Mouse (Mus musculus) A20 (cell line): ENCODE measurements around the gene Lamtor2.
A peak's percentile ranks its signal among the peaks of the same experiment; 100 is the strongest.

ENCODE experiments used
- DNase-seq: peaks from one replicate; pipeline ENCODE4 v3.0.0-alpha.2; 2011; ENCODE audit warnings: low read depth, low spot score

Gene Lamtor2

DNA sequence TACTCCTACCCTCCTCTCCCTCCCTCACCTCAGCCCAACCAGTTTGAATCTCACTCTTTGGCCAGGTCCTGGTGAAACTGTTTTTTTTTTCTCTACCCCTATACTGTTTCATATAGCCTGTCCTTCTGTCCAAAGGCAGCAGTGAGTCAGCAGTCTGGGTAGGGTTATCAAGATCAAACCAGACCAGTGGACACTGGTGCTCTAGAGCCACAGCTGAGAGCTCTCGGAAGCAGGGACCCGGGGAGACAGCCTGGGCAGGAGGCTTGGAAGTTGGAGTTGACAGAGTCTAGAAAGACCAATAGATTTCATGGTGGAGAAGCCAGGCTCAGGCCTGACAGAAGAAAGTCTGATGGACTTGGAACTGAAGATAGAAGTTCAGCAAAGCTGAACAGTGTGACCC, 15.7 kb upstream of the Lamtor2 start:
- DNase-seq, result no peak

DNA sequence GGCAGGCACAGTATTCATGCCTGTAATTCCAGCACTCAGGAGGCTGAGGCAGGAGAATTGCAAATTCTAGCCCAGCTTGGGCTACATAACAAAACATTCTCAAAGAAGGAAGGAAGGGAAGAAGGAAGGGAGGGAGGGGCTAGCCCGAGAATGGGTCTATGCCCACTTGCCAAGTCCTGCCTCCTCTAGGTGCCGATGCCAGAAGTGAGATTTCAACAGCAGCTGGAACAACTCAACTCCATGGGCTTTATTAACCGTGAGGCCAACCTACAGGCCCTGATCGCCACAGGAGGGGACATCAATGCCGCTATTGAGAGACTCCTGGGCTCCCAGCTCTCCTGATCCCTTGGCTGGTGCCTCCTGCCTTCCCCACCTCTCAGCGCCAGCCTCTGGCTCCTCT, 15.0 kb upstream of the Lamtor2 start:
- no peak for DNase-seq

DNA sequence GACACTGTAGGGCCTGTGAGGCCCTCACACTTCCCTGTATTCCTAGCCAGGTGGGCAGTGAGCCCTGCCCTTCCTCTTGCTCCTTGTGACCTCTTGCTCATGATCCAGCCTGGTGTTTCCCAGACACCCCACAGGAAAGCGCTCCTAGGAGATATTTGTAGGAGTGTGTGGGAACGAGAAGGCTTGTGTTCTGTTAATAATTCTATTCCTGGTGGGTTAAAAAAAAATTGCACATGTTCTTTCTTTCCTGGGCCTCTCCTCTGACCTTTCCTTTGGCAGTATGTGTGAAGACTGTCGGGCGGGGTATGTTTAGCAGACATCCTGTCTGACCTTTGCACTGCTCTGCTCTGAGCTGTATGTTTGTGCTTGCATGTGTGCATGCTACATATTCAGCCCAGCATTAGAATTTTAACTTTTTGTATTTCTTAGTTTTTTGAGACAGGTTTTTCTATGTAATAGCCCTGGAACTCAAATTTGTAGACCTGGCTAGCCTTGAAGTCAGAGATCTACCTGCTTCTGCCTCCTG, 13.7 kb upstream of the Lamtor2 start:
- no peak for DNase-seq

DNA sequence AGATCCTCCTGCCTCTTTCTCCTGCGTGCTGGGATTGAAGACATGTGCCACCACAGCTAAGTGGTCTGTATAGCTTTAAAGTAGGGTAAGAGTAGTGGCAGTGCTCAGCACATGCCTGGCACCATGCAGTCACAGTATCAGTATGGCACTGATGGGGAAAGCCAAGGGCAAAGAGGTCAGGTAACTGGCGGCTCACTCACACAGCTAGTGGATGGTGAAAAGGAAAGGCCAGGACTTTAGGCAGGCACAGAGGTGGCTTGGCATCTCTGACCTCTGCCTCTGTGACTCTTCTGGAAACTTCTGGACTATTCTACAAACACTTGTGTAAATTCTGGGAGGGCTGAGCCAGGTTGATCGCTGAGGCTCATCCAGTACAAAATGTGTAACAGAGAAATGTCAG, 13.2 kb upstream of the Lamtor2 start:
- DNase-seq, result no peak

DNA sequence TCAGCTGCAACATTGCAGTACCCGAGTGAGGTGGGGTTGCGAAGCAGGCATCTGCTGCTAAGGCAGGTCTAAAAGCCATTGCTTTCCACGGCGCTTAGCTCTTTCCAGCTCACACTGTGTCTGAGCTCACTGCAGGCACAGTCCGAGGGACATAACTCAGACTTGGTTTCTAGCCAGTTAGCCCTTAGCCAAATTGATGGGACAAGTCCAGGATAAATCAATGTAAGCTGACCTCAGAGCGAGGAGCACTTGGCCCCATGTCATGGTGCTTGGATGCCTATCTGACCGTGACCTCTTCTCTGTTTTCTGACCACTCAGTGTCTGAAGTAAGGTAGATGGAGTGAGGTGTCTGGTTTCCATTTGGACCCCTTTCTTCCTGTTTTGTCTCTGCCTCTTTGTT, 11.1 kb upstream of the Lamtor2 start:
- DNase-seq, result no peak

DNA sequence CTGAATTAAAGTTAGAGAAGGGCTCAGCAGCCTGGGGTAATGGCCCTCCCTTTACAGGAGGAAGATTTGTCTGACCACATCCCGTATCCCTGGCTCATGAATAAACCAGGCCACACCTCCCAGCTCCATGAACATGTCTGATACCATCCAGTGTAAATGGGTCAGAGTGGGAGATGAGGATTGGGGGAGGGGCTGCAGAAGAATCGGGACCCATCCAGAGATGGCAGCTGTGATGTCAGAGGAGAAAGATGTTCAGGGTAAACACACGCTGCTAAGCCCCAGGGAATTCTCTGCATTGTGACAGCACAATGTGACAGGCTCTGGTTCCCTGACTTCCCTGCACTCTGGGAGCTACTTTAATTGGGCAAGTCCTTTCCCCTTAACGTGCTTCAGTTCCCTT, 10.6 kb upstream of the Lamtor2 start:
- no peak for DNase-seq

DNA sequence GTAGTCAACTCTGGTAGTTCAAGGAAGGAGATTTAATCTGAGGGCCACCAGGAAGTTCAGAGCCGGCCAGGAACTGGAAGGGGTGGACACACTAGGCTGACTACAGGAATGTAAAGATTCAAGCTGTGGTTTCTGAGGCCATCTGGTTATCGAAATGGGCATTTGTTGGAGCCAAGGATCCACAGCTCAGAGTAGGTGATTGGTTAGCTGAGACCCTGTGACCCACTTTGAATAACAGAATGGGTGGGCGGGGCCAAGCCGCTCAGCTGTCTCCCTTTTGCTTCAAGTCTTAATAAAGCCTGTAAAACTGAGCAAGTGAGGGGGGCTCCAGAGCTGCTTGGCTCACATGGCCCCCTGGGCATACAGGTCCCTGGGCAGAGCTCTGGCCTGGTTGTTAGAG, 9.1 kb upstream of the Lamtor2 start:
- DNase-seq, result no peak

DNA sequence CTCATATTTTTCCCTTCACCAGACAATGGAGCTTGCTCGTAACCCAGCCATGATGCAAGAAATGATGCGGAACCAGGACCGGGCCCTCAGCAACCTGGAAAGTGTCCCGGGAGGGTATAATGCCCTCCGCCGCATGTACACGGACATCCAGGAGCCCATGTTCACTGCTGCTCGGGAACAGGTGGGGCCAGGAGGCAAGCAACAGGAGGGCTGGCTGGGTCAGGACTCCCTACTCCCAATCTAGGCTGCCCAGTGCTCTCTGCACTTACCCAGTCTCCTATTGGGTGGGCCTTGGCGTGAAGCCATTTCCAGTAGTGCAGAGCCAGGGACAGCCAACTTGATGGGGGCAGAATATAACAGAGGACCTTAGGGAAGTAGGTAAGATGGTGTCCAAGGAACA, 6.7 kb upstream of the Lamtor2 start:
- no peak for DNase-seq

DNA sequence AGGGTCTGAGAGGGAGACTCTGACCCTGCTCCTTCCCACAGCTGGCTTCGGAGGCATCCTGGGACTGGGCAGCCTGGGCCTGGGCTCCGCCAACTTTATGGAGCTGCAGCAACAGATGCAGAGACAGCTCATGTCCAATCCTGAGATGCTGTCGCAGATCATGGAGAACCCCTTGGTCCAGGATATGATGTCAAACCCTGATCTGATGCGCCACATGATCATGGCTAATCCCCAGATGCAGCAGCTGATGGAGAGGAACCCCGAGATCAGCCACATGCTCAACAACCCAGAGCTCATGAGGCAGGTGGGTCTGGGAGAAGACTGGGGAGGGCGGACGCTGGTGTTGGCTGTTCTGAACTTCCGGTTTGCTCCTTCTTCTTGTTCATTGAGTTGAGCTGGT, 3.7 kb upstream of the Lamtor2 start:
- no peak for DNase-seq

DNA sequence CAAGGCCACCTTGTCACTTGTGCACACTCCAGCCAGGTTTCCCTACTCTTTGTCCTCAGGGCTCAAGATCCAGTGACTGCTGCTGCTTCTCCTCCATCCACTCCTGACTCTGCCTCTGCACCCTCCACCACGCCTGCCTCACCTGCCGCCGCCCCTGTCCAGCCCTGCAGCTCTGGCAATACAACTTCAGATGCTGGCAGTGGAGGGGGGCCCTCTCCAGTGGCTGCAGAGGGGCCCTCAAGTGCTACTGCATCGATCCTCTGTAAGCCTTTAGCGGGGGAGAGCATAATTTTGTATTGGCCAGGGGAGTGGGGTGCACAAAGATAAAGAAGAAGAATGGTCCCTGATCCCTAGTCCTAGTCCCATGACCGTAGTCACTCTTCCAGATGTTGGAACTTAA, 2.9 kb upstream of the Lamtor2 start:
- DNase-seq, result no peak

DNA sequence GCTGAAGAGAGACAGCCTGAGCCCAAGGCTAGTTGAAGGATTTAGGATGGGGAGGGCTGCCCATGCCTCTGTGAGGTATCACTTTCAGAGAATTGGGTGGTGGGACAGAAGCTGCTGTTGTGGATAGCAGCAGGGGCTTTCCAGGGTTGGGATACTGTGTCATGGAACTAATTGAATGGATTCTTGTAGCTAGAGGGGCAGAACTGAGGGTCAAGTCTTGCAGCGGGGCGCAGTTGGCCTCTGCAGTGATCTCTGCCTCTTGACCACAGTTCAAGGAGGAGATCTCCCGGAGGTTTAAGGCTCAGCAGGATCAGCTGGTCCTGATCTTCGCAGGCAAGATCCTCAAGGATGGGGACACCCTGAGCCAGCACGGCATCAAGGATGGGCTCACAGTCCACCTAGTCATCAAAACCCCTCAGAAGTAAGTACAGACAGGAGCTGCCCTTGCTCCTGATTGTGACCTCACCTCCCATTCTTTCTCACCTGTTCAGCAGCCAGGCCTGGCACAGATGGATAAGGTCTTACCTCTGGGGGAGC, 2.3 kb upstream of the Lamtor2 start:
- DNase-seq, result no peak

DNA sequence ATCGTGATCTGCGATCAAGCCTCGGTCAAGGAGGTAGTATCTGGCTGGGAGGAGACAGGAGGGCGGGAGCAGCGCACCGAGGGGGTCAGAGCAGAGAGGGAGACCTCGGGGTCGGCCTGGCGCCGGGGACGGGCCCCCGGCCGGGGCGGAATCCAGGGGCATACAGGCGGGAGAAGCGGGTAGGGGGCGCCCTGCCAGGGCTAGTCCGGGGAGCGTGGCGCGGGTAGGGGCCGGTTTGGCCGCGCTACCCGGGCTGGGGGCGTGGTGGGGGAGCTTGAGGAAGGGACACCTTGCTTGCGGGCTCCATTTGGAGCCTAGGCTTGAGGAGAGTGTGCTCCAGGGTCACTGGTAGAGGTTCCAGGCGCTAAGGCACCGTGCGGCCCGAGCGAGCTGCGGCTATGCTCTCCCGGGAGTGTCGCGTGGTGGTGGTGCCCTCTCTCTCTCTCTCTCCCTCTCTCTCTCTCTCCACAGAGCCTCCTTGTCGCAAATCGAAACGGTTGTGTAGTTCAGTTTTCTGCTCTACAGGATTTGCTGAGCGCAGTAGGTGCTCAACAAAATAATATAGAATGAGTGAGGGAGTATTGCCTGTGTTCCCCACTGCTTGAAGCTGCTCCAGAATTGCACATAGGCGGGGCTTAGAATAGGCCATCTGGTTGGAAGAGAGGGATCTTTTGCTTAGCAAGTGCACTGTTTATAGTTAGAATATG, 1.2 kb upstream of the Lamtor2 start:
- DNase-seq, result peak; percentile 78

DNA sequence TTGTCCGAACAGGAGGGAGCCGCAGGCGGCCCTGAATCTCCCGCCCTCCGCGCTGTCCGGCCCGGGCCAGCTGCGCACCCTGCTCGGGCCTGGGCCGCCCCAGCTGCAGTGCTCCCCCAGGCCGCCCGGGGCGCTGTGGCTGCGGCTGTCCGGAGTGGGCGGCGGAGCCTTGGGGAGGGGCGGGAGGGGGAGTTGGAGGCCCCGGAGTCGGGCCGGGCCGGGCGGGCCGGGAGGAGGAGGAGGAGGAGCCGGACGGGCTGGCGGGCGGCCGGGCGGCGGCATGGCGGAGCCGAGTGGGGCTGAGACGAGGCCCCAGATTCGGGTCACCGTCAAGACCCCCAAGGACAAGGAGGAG, 628 bp upstream of the Lamtor2 start, which contains the start of gene Ubqln4:
Gene Ubqln4 (plus strand): TSS at position 234 of the 355 bp plus-strand sequence.
- peak; percentile 95 for DNase-seq

DNA sequence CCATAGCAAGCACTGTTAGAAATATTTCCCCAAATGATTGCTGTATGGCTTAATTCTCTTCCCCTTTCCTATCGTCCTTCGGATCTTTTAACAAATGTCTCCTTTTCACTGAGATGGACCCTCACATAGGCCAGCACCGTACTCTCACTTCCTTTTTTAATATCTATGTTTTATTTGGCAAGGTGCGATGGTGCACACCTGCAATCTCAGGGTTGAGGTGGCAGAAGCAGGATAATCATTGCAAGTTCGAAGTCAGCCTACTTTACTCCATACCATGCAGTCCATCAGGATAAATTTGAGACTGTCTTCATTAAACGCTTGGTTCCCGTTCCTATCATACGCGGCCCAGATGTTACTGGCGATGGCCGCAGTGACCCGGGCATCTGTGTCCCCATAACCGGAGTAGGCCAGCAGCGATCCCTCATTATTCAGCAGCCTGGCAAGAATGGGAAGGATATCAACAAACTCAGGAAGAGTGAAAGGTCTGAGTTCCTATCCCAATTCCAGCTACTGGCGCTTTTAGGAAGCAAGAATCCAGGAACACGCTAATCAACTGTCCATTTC, 710 bp downstream of the Lamtor2 start:
- peak; percentile 84 for DNase-seq

DNA sequence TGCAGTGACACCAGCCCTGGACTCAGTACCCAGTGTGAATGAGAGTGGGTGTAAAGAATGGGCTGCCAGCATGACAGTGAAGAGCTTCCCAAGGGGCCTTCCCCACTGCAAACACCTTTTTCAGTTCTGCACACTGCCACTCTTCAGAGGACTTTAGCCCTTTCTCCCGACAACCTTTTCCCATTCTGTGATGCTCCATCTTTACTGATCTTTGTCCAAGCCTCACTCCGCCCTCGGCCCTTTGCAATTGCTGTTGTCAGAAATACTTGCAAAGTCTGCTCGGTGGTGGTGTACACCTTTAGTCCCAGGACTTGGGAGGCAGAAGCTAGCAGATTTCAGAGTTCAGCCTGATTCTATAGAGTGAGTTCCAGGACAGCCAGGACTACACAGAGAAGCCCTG, 1.3 kb downstream of the Lamtor2 start:
- no peak for DNase-seq

DNA sequence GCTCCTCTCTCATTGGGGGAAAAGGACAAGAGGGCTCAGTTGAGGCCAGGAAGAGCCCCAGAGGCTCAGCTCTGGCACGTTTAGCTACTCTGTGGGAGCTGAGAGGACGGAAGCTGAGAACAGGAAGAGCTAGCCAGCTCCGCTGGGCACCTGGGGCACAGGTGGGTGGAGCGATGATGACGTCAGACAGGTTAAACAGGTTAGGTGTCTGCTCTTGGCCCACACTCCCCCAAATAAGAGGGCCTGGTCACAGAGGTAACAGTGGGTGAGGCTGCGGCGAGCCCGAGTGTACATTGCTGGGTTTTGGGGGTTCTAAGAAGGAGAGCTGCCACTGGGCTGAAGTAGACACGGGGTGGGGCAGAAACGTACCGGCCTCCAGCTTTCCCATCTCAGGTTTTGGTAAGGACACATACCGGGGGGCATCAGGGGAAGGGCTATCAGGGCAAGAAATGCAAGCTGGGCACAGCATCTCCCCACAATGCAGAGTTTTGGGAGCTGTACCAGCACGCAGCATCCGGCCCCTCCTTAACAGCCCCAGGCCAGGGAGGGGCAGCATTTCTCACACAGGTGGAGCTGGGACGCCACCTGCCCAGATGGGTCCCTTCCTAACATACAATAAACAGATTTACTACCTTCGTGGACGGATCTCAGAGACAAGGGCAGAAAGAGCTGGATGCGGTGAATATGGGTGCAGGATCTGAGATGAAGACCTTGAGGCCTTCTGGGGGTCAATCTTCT, 4.5 kb downstream of the Lamtor2 start, which contains the start of gene Rab25:
Gene Rab25 (minus strand): TSS at position 121 of the 738 bp plus-strand sequence.
- no peak for DNase-seq

DNA sequence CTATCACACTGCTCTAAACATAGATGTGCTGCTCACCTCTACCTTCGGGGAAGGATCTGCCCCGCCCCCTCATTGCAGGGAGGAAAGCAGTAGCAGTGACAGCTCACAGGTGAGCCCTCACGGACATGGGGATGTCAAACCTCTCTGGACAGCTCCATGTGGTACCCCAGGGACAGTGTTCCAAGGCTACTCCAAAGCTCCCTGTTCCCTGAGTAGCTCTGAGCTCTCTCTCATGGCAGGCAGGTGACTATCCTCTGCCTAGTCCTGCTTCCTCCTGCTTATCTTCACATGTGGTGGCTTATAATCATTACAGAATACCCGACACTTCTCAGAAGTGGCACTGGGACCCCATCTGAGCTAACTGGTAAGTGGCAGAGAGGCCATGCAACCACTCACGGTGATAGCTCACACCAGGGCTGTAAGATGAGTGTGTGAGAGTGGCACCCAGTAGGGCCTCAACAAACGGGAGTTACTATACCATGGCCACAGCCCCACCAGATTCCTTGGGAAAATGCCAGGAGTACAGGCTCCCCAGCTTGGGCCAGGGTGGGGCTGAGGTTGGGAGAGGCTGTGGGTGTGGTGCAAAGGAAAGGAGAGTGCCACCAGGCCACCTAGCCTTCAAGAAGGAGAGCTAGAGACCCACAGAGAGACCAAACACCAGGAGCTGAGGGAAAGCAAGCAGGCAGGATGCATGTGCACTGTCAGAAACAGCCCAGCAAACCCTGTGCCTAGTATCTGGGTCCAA, 6.0 kb downstream of the Lamtor2 start:
- no peak for DNase-seq

DNA sequence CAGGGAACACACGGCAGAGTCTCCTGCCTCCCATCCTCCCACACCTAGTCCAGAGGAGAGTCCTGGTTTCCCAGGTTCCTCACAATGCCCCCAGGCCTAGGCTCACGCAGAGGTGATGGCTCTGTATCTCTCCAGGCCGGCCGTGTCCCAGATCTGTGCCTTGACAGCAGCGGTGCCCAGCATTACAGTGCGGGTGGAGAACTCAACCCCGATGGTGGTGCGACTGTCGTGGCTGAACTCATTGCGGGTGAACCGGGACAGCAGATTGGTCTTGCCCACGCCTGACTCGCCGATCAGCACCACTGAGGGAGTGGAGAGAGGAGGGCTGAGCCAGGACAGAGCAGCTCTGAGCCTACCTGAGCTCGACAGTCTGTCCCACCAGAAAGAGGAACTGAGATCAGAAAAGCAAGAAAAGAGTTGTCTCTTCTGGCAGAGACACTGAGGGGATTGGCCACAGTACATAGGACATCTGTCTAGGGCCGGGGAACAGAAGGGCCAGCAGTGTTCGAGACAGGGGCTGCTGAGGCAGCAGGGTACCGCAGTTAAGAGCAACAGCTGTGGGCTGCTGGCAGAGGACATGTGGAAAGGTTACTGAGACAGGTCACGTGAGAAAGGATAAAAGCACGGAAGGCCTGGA, 7.8 kb downstream of the Lamtor2 start:
- DNase-seq, result peak; percentile 85

DNA sequence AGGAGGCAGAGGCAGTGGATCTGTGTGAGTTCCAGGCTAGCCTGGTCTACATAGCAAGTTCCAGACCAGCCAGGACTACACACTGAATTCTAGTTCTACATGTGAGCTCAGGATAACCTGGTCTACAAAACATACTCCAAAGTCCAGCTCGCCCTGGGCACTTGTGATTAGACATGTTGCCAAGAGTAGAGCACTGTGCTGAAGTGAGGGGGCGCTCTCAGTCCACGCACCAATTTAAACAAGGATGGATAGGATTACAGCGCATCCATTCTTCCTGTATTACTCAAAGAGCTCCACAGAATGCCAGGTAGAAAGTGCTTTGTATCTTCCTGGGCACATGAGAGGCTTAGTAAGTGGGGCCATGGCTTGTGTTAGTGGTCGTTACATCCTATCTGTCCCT, 8.4 kb downstream of the Lamtor2 start:
- DNase-seq, result peak; percentile 63

DNA sequence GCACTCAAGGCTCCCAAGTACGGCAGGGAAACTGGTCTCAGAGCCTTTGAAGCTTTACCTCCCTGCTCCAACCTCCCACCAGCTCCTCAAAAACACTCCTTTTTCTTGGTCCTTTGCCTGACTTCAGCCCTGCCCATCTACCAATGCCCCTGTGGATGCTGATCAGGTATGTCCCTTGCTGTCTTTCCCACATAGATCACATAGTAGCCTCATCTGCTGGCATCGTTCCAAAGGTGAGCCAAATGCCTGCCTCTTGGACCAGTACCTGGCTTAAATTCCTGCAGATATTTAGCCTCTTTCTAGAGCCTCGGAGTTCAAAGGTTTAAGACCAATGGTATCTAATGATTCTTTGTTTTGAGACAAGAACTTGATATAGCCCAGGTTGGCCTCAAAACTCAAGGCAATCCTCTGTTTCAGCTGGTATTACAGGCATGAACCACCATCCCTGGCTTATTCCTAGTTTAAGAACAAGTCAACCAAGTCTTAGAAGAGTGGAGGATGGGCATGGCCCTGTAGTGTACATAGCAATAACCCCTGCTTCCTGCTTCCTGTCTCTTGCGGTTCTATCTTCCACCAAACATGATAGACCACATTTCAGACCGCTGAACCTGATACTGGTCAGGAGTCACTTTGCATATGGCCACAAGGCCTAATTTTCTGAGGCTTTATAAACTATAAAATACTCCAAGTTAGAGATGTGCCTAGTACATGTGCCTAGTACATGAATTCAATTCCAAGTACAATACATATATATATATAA, 9.0 kb downstream of the Lamtor2 start:
- no peak for DNase-seq

DNA sequence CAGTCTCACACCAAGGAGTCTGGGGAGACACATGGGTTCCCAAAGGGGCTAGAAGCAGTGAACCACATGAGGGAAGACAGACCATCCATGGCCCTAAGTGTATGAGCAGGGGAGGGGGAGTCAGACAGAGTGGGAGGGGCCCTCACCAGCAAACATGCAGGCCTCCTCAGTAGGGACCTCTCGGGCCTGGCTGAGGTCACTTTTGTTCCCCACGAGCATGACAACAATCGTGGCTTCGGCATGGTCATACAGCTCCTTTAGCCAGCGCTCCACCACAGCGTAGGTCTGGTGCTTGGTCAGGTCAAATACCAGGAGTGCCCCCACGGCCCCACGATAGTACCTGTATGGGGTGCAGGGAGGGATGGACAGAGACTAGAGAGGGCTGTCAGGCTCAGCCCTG, 9.7 kb downstream of the Lamtor2 start:
- DNase-seq, result no peak
